Mouse (Mus musculus): ENCODE measurements at regions not wholly inside any gene's neighbourhood (a gene's known extent, or its start where the extent isn't known, plus 50 kb on each side); places are given as distances from the start of the nearest gene placed in this dataset.

DNA sequence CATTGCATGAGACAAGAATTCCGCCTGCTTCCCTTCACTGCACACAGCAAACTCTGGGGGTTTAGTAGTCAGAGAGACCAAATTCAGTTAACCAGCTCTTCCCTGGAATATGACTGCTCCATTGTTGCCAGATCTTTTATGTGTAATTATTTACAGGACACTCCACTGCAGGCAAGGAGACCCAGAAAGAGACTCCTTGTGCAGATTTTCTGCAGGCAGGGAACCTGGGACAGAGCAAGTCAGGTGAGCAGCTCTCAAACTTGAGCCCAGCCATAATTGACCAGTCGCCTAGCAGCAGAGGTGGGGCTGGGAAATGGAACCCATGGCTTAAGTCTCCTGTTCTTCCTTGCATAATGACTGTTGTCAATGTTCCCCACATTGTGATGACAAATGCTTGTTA lies 324.2 kb downstream of the Ice1 start:
- TF ChIP-seq CTCF (IDR thresholded peaks at IDR 0.05; ENCODE audit: low read depth), result no peak
- no peak for TF ChIP-seq EP300 (optimal IDR thresholded peaks at IDR 0.05)

Data from stomach, postnatal 0 days (tissue).